Mouse (Mus musculus) bone marrow, adult 2 months (tissue): ENCODE measurements at regions not wholly inside any gene's neighbourhood (a gene's known extent, or its start where the extent isn't known, plus 50 kb on each side); places are given as distances from the start of the nearest gene placed in this dataset.

Source experiments
- CTCF ChIP-seq: fragments of 200-500 bp; IDR thresholded peaks from 2 replicates; pipeline ENCODE4 v1.5.1; 2011; ENCODE audit warnings: low read length, control low read depth; ENCODE audit not compliant: control insufficient read depth, insufficient read depth
- POLR2A ChIP-seq: fragments of 200-500 bp; IDR thresholded peaks from 2 replicates; pipeline ENCODE4 v1.6.1; 2011; ENCODE audit warnings: low read depth, mild to moderate bottlenecking, control low read depth, low read length, borderline replicate concordance; ENCODE audit not compliant: control insufficient read depth

- TF ChIP-seq CTCF, result no peak
- TF ChIP-seq POLR2A, result no peak
Measured at GRCm38 (mm10) chr1:128894546-128894945, 302.5 kb upstream of the Cxcr4 start.
